Comparison of ENCODE assay signal across 8 mouse cellular contexts in the genomic region with DNA sequence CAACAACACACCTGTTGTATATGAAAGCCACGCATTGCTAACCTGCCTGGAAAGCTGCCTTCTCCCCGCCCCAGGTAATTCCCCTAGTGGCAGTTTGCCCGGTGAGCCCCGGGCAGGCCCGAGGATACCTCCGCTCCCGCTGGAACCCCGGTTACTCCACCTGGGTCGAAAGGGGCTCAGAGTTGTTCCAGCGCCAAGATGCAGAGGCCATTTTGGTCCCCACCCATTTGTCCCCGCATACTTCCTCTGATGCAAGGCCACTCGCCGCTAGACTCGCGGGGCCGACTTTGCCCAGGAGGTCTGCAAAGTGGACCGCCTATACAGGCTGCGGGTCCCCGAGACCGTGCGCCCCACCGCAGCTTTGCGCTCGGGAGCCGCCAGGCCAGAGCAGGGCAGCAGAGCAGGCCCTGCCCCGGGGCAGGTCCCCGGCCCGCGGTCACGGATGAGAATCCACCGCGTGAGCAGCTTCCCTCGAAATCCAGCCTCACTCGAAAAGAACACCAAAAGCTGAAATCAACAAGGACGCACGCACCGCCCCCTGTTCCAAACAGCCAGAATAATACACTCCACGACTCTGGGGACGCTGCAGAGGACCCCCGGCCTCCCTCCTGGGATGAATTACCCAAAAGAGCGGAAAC. TPM values are rescaled to one million over a fixed set of nuclear protein-coding genes. Genes with fewer than 3 reads are reported as not detected.
DNase-seq lines count a peak whose midpoint lies in the region; ATAC-seq and TF ChIP-seq lines count a peak whose summit lies in the region.

No protein-coding gene starts in this region.

- peak overlapping the region; percentile 40 for H3K9ac ChIP-seq in embryonic facial prominence, embryonic 12.5 days
- H3K9ac ChIP-seq in hindbrain, embryonic 16.5 days (ENCODE audit: low read depth, low read length): peak overlapping the region; percentile 71
- peak overlapping the region; percentile 57 for H3K9ac ChIP-seq in liver, embryonic 11.5 days (ENCODE audit: low read depth, low read length)
- peak overlapping the region; percentile 39; the same call in 1 of the 2 replicates for H3K9ac ChIP-seq in neural tube, embryonic 11.5 days (ENCODE audit: low read length)

- WGBS in embryonic facial prominence, embryonic 12.5 days: 1% methylated on average over 41 of the region's 41 CpGs
- 1% methylated on average over 36 of the region's 41 CpGs for WGBS in hindbrain, embryonic 16.5 days
- WGBS in liver, embryonic 11.5 days: 1% methylated on average over 41 of the region's 41 CpGs
- WGBS in neural tube, embryonic 11.5 days: under 1% methylated on average over 41 of the region's 41 CpGs

- TF ChIP-seq CTCF in gastrocnemius, adult 2 months (IDR thresholded peaks at IDR 0.05): no peak

- no peaks in the 10 kb centered on the region for H3K36me3 ChIP-seq in embryonic facial prominence, embryonic 12.5 days
- H3K36me3 ChIP-seq in hindbrain, embryonic 16.5 days (ENCODE audit: control insufficient read depth, insufficient read depth, low read length): no peaks in the 10 kb centered on the region
- H3K36me3 ChIP-seq in liver, embryonic 11.5 days (ENCODE audit: control insufficient read depth, insufficient read depth, low read length): no peaks in the 10 kb centered on the region
- H3K36me3 ChIP-seq in neural tube, embryonic 11.5 days (ENCODE audit: control insufficient read depth, insufficient read depth, low read length): no peaks in the 10 kb centered on the region

- H3K9me3 ChIP-seq in embryonic facial prominence, embryonic 12.5 days: no peaks in the 10 kb centered on the region
- no peaks in the 10 kb centered on the region for H3K9me3 ChIP-seq in hindbrain, embryonic 16.5 days (ENCODE audit: control insufficient read depth, low read length)
- H3K9me3 ChIP-seq in liver, embryonic 11.5 days (ENCODE audit: control insufficient read depth, low read length): no peaks in the 10 kb centered on the region
- H3K9me3 ChIP-seq in neural tube, embryonic 11.5 days (ENCODE audit: control insufficient read depth, low read length): no peaks in the 10 kb centered on the region

- intact Hi-C loops in gastrocnemius, adult 2 months (cut with DNase I): no loop called here

- H3K4me3 ChIP-seq in gastrocnemius, adult 2 months: peak overlapping the region; percentile 74
- H3K4me3 ChIP-seq in embryonic facial prominence, embryonic 12.5 days: peak overlapping the region; percentile 51
- H3K4me3 ChIP-seq in hindbrain, embryonic 16.5 days (ENCODE audit: low read length): peak overlapping the region; percentile 80
- H3K4me3 ChIP-seq in liver, embryonic 11.5 days (ENCODE audit: low read depth, low read length): peak overlapping the region; percentile 67
- peak overlapping the region; percentile 53 for H3K4me3 ChIP-seq in neural tube, embryonic 11.5 days (ENCODE audit: low read depth, low read length)

- peaks cover 20% of the 10 kb centered on the region; the same call in 1 of the 2 replicates for H3K4me1 ChIP-seq in embryonic facial prominence, embryonic 12.5 days
- peaks cover 15% of the 10 kb centered on the region for H3K4me1 ChIP-seq in hindbrain, embryonic 16.5 days (ENCODE audit: control insufficient read depth, insufficient read depth, low read depth, low read length)
- H3K4me1 ChIP-seq in liver, embryonic 11.5 days (replicated peaks; ENCODE audit: control insufficient read depth, insufficient read depth, low read length): 0 out of 2 replicates have a peak, but pooled peaks cover 5% of the 10 kb centered on the region
- peaks cover 12% of the 10 kb centered on the region for H3K4me1 ChIP-seq in neural tube, embryonic 11.5 days (ENCODE audit: control insufficient read depth, insufficient read depth, low read length)

- ATAC-seq in embryonic facial prominence, embryonic 12.5 days (ENCODE audit: insufficient number of reproducible peaks, insufficient read depth, low FRiP score, low TSS enrichment): no peak
- ATAC-seq in hindbrain, embryonic 16.5 days: peak; percentile 41
- ATAC-seq in liver, embryonic 11.5 days (replicated peaks; ENCODE audit: low FRiP score): no peak
- no peak for ATAC-seq in neural tube, embryonic 11.5 days (ENCODE audit: insufficient read depth, low FRiP score, low TSS enrichment)

- no peak for DNase-seq in gastrocnemius, adult 2 months
- DNase-seq in gastrocnemius, postnatal 25 days: no peak
- peak; percentile 51 for DNase-seq in R1 (ENCODE audit: low read depth, low spot score)
- DNase-seq in liver, embryonic 11.5 days (ENCODE audit: low spot score): peak; percentile 49
- DNase-seq in neural tube, embryonic 11.5 days (ENCODE audit: low spot score): peak; percentile 23
- DNase-seq in thymus, adult 18-20 months: no peak

- no peak overlapping the region for H3K27ac ChIP-seq in gastrocnemius, adult 2 months
- H3K27ac ChIP-seq in embryonic facial prominence, embryonic 12.5 days: no peak overlapping the region
- H3K27ac ChIP-seq in hindbrain, embryonic 16.5 days (ENCODE audit: low read depth, low read length): peak overlapping the region; percentile 29; the same call in 1 of the 2 replicates
- no peak overlapping the region for H3K27ac ChIP-seq in liver, embryonic 11.5 days (ENCODE audit: low read depth, low read length)
- no peak overlapping the region for H3K27ac ChIP-seq in neural tube, embryonic 11.5 days (ENCODE audit: low read depth, low read length)

- H3K27me3 ChIP-seq in embryonic facial prominence, embryonic 12.5 days: peaks cover 51% of the 10 kb centered on the region
- H3K27me3 ChIP-seq in hindbrain, embryonic 16.5 days (replicated peaks; ENCODE audit: control insufficient read depth, insufficient read depth, low read length): peaks cover 35% of the 10 kb centered on the region
- peaks cover 44% of the 10 kb centered on the region for H3K27me3 ChIP-seq in liver, embryonic 11.5 days (replicated peaks; ENCODE audit: control insufficient read depth, insufficient read depth, low read length)
- peaks cover 42% of the 10 kb centered on the region for H3K27me3 ChIP-seq in neural tube, embryonic 11.5 days (ENCODE audit: control insufficient read depth, insufficient read depth, low read length)

- peak overlapping the region; percentile 90 for H3K4me2 ChIP-seq in embryonic facial prominence, embryonic 12.5 days (replicated peaks)
- H3K4me2 ChIP-seq in hindbrain, embryonic 16.5 days (ENCODE audit: low read length): peak overlapping the region; percentile 99
- peak overlapping the region; percentile 92 for H3K4me2 ChIP-seq in liver, embryonic 11.5 days
- H3K4me2 ChIP-seq in neural tube, embryonic 11.5 days (ENCODE audit: low read depth): peak overlapping the region; percentile 98

RNA-seq across cellular contexts. Expression of a gene that starts 1.0 kb away (rescaled TPM):
- under 1 TPM in 1 of 2 experiments, not detected in 1; 0.15 TPM for total RNA-seq in gastrocnemius, adult 2 months (2021)
- under 1 TPM in 1 of 2 experiments, not detected in 1; 0.32 TPM for total RNA-seq in gastrocnemius, postnatal 25 days (2021)
- 5.8 and 7.5 TPM in 2 replicates for polyA plus RNA-seq in embryonic facial prominence, embryonic 12.5 days (2016; fragmentation: Nextera tagmentation; extraction: Ambion mirVana)
- polyA plus RNA-seq in hindbrain, embryonic 16.5 days (2015; fragmentation: Nextera tagmentation; extraction: Ambion mirVana): 13.8 and 15.1 TPM in 2 replicates
- 8.5 and 9.4 TPM in 2 replicates for polyA plus RNA-seq in liver, embryonic 11.5 days (2014; fragmentation: Nextera tagmentation; extraction: Ambion mirVana)
- 1.3 and 1.5 TPM in 2 replicates for polyA plus RNA-seq in neural tube, embryonic 11.5 days (2014; fragmentation: Nextera tagmentation; extraction: Ambion mirVana)

RNA-seq across cellular contexts. Expression of a gene that starts 59.1 kb away (rescaled TPM):
- total RNA-seq in gastrocnemius, adult 2 months (2021): 10 to 100 TPM; 20.7 to 22.4 TPM
- total RNA-seq in gastrocnemius, postnatal 25 days (2021): 10 to 100 TPM; 19.2 to 19.8 TPM
- polyA plus RNA-seq in embryonic facial prominence, embryonic 12.5 days (2016; fragmentation: Nextera tagmentation; extraction: Ambion mirVana): 85.4 and 86.9 TPM in 2 replicates
- 68.3 and 69.2 TPM in 2 replicates for polyA plus RNA-seq in hindbrain, embryonic 16.5 days (2015; fragmentation: Nextera tagmentation; extraction: Ambion mirVana)
- polyA plus RNA-seq in liver, embryonic 11.5 days (2014; fragmentation: Nextera tagmentation; extraction: Ambion mirVana): 83.2 and 86.6 TPM in 2 replicates
- polyA plus RNA-seq in neural tube, embryonic 11.5 days (2014; fragmentation: Nextera tagmentation; extraction: Ambion mirVana): 86.0 and 86.6 TPM in 2 replicates

Comparison
In these comparisons a context has a peak if more than half of its experiments do, and no peak if none do; other contexts are left out.
1. DNase-seq: peak in R1 (single experiment), liver, embryonic 11.5 days (single experiment) and neural tube, embryonic 11.5 days (single experiment); none in gastrocnemius, adult 2 months (single experiment), gastrocnemius, postnatal 25 days (single experiment) and thymus, adult 18-20 months (0 of 2).
2. Peak in every context shown above with its lines, with median percentiles within 50 percentile points of each other: H3K4me3 ChIP-seq, H3K4me2 ChIP-seq and H3K9ac ChIP-seq.